Mouse (Mus musculus) liver, postnatal 0 days (tissue): ENCODE measurements around the gene H13. TPM values are rescaled to one million over a fixed set of nuclear protein-coding genes. Genes with fewer than 3 reads are reported as not detected.

ENCODE experiments used
- ATAC-seq: fragments of 200-750 bp; cut with Nextera tagmentation; 2 replicates; pipeline ENCODE4 v1.8.0; 2017; ENCODE audit warnings: mild to moderate bottlenecking, moderate library complexity
- DNase-seq: peaks from one replicate; pipeline ENCODE4 v3.0.0-alpha.2; 2016
- H3K27ac ChIP-seq: fragments of 300-500 bp; sonication (generic); 2 replicates; pipeline ENCODE4 v1.5.1; 2014; ENCODE audit warnings: antibody characterized with exemption, moderate library complexity, mild to moderate bottlenecking, low read depth
- H3K27me3 ChIP-seq: fragments of 300-500 bp; sonication (generic); 2 replicates; pipeline ENCODE4 v1.6.1; 2014; ENCODE audit warnings: low read length, control low read depth, mixed read lengths; ENCODE audit not compliant: insufficient read depth
- H3K36me3 ChIP-seq: fragments of 300-500 bp; sonication (generic); replicated peaks from 2 replicates; pipeline ENCODE4 v1.6.1; 2014; ENCODE audit warnings: mild to moderate bottlenecking, control low read depth, low read length, moderate library complexity, mixed read lengths; ENCODE audit not compliant: insufficient read depth
- H3K4me1 ChIP-seq: fragments of 300-500 bp; sonication (generic); 2 replicates; pipeline ENCODE4 v1.6.1; 2014; ENCODE audit warnings: antibody characterized with exemption, mild to moderate bottlenecking, control low read depth; ENCODE audit not compliant: insufficient read depth
- H3K4me2 ChIP-seq: fragments of 300-500 bp; sonication (generic); 2 replicates; pipeline ENCODE4 v1.6.1; 2014; ENCODE audit warnings: low read depth, mild to moderate bottlenecking, low read length, moderate library complexity, mixed read lengths
- H3K4me3 ChIP-seq: fragments of 300-500 bp; sonication (generic); 2 replicates; pipeline ENCODE4 v1.5.1; 2014; ENCODE audit warnings: low read depth, low read length
- H3K9ac ChIP-seq: fragments of 300-500 bp; sonication (generic); replicated peaks from 2 replicates; pipeline ENCODE4 v1.6.1; 2014; ENCODE audit warnings: mild to moderate bottlenecking, moderate library complexity
- H3K9me3 ChIP-seq: fragments of 300-500 bp; sonication (generic); 2 replicates; pipeline ENCODE4 v1.6.1; 2016; ENCODE audit warnings: mild to moderate bottlenecking, control low read depth, low read length, mixed read lengths
- CTCF ChIP-seq: sonication (generic); IDR thresholded peaks from 2 replicates; pipeline ENCODE4 v1.5.1; 2016; ENCODE audit warnings: antibody characterized with exemption, low read depth
- EP300 ChIP-seq: IDR thresholded peaks from 2 replicates; pipeline ENCODE4 v1.6.1; 2016; ENCODE audit warnings: antibody characterized with exemption, low read depth, mild to moderate bottlenecking
- WGBS: fragments of 180-500 bp; shearing (Covaris S2); extraction: QIAGEN DNeasy Blood & Tissue Kit; methylation state at CpG from one replicate; pipeline ENCODE4 v1.1.7; 2014; ENCODE audit not compliant: insufficient replicate concordance; 5-methylcytosine and 5-hydroxymethylcytosine counted together
- polyA plus RNA-seq: library from polyadenylated mRNA; unstranded; fragments of >200 nt; fragmentation: Nextera tagmentation; extraction: Ambion mirVana; gene quantifications from 2 replicates; pipeline ENCODE4 v1.2.1, GENCODE M21; 2015

Gene H13
- polyA plus RNA-seq, 1 experiment from 2014 or later, result 63.8 TPM

DNA sequence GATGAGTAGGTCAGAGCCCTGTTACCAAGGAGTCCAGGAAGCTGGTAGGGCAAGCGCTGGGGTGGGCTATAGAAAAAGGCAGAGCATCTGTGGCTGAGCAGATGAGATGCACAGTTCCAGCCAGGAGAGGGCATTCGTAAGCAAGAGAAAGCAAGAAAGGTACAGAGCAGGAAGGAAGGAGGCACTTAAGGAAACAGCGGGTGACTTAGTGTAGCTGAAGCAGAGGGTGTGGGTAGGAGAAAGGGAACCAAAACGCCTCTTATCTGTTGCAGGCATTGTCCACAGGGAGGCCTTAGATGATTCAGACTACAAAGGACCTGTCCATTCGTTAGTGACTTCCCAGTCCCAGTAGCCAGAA, 2.4 kb downstream of the H13 start:
- WGBS, result 20% methylated on average over 5 of the region's 5 CpGs
- Histone ChIP-seq H3K36me3 (peaks cover 23% of the 10 kb centered on the region), H3K4me3 (peak overlapping the region; percentile 79), H3K4me1 (peaks cover 28% of the 10 kb centered on the region), H3K9ac (peak overlapping the region; percentile 79), H3K4me2 (peak overlapping the region; percentile 79), H3K9me3 (no peaks in the 10 kb centered on the region), H3K27ac (peak overlapping the region; percentile 77), H3K27me3 (no peaks in the 10 kb centered on the region)
- DNase-seq (peak; percentile 49), ATAC-seq (peak; percentile 13; the same call in 1 of the 2 replicates)
- TF ChIP-seq CTCF (peak; percentile 70), EP300 (no peak)

GRCm38 (mm10) chr2:152672166-152672565, 2.9 kb downstream of the H13 start:
- H3K27me3 ChIP-seq, result no peaks in the 10 kb centered on the region
- DNase-seq (no peak), ATAC-seq (no peak)
- no peak overlapping the region for H3K4me3 ChIP-seq
- TF ChIP-seq CTCF, result no peak
- no peak for TF ChIP-seq EP300
- H3K36me3 ChIP-seq, result peaks cover 28% of the 10 kb centered on the region
- H3K27ac ChIP-seq, result no peak overlapping the region
- H3K4me1 ChIP-seq, result peaks cover 28% of the 10 kb centered on the region
- no peaks in the 10 kb centered on the region for H3K9me3 ChIP-seq
- WGBS, result 69% methylated on average over 12 of the region's 12 CpGs
- peak overlapping the region; percentile 79; the same call in 1 of the 2 replicates for H3K9ac ChIP-seq
- H3K4me2 ChIP-seq, result peak overlapping the region; percentile 79

DNA sequence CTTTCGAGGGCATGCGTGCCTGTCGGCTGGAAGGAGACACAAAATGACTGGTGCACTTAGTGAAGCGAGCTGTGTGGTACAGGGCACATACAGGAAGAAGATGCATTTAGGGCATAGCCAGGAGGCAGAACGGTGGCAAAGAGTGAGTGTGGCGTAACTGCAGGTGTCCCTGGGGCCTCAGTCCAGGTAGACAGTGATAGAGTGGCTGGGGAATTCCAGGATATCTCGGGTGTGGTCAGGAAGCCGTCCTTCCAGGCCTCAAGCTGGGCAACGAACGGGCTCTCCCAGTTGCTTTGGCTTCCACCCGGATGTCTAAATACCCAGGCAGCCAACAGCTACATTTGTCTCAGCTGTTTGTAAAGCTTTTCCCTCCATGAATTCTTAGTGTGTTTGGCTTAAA, 4.9 kb downstream of the H13 start:
- no peaks in the 10 kb centered on the region for H3K27me3 ChIP-seq
- TF ChIP-seq EP300 (no peak), CTCF (no peak)
- H3K4me2 ChIP-seq, result no peak overlapping the region
- WGBS, result 68% methylated on average over 11 of the region's 11 CpGs
- no peak for ATAC-seq
- no peak overlapping the region for H3K9ac ChIP-seq
- no peak for DNase-seq
- peaks cover 28% of the 10 kb centered on the region for H3K4me1 ChIP-seq
- no peak overlapping the region for H3K27ac ChIP-seq
- peaks cover 43% of the 10 kb centered on the region for H3K36me3 ChIP-seq
- H3K4me3 ChIP-seq, result no peak overlapping the region
- H3K9me3 ChIP-seq, result no peaks in the 10 kb centered on the region

GRCm38 (mm10) chr2:152675252-152675791, 6.1 kb downstream of the H13 start:
- Histone ChIP-seq H3K9ac (no peak overlapping the region), H3K4me2 (no peak overlapping the region), H3K9me3 (no peaks in the 10 kb centered on the region), H3K36me3 (peaks cover 55% of the 10 kb centered on the region), H3K27me3 (no peaks in the 10 kb centered on the region), H3K4me3 (no peak overlapping the region), H3K4me1 (peaks cover 21% of the 10 kb centered on the region), H3K27ac (no peak overlapping the region)
- ATAC-seq (no peak), DNase-seq (no peak)
- no peak for TF ChIP-seq CTCF
- no peak for TF ChIP-seq EP300
- 74% methylated on average over 13 of the region's 13 CpGs for whole genome bisulfite sequencing

DNA sequence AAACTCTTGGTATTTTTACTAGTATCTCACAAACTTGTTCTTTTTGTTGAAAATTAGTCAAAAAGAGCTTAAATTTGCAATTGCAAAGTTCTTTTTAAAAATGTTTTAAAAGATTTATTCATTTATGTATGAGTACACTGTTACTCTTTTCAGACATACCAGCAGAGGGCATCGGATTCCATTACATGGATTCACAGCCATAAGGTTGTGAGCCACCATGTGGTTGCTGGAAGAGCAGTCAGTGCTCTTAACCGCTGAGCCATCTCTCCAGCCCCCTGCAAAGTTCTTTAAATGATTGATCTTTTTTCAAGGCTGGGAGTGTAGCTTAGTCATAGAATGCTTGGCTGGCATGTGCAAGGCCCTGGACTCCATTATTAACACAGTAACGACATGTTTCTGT, 9.0 kb downstream of the H13 start:
- H3K27me3 ChIP-seq, result no peaks in the 10 kb centered on the region
- TF ChIP-seq EP300, result no peak
- peak; percentile 77 for TF ChIP-seq CTCF
- 58% methylated on average over 3 of the region's 3 CpGs for WGBS
- peaks cover 3% of the 10 kb centered on the region; the same call in 1 of the 2 replicates for H3K4me1 ChIP-seq
- H3K9ac ChIP-seq, result no peak overlapping the region
- no peak; the same call in 1 of the 2 replicates for ATAC-seq
- H3K9me3 ChIP-seq, result no peaks in the 10 kb centered on the region
- H3K4me2 ChIP-seq, result no peak overlapping the region
- peaks cover 76% of the 10 kb centered on the region for H3K36me3 ChIP-seq
- no peak overlapping the region for H3K27ac ChIP-seq
- DNase-seq, result no peak
- no peak overlapping the region for H3K4me3 ChIP-seq

- 88% methylated on average over 5 of the region's 5 CpGs for WGBS
- no peaks in the 10 kb centered on the region for H3K9me3 ChIP-seq
- H3K9ac ChIP-seq, result no peak overlapping the region
- DNase-seq, result no peak
- no peaks in the 10 kb centered on the region for H3K27me3 ChIP-seq
- no peak overlapping the region for H3K4me2 ChIP-seq
- TF ChIP-seq CTCF, result no peak
- no peak for TF ChIP-seq EP300
- H3K27ac ChIP-seq, result no peak overlapping the region
- no peak for ATAC-seq
- peaks cover 82% of the 10 kb centered on the region for H3K36me3 ChIP-seq
- H3K4me1 ChIP-seq, result 0 out of 2 replicates have a peak, but pooled peaks cover 3% of the 10 kb centered on the region
- H3K4me3 ChIP-seq, result no peak overlapping the region
These were observed 9.7 kb downstream of the H13 start for GRCm38 (mm10) chr2:152678925-152679324.
